Mouse (Mus musculus): ENCODE results near the gene Fam53a.

Fam53a gene

DNA sequence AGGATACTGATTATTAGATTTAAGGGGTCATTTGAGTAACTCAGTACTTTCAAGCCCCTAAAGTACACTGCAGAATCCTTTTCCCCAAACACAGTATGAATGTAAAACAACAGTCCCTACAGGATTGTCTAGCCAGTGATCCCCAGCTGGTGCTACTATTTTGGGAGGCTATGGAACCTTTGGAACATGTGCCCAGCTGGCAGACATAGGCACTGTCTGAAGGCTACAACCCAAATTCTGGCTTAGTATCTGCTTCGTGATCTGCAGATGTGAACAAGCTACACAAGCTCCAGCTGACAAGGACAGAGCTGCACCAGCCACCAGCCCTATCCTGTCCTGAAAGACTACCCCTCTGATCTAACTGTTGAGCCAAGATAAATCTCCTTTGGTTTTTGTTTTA lies 3.1 kb upstream of the Fam53a start:
- DNase-seq (ENCODE audit: low read depth, low spot score), result no peak

- DNase-seq (ENCODE audit: low read depth, low spot score), result no peak
Measured at GRCm38 (mm10) chr5:33630615-33631014, 1.2 kb upstream of the Fam53a start.

DNA sequence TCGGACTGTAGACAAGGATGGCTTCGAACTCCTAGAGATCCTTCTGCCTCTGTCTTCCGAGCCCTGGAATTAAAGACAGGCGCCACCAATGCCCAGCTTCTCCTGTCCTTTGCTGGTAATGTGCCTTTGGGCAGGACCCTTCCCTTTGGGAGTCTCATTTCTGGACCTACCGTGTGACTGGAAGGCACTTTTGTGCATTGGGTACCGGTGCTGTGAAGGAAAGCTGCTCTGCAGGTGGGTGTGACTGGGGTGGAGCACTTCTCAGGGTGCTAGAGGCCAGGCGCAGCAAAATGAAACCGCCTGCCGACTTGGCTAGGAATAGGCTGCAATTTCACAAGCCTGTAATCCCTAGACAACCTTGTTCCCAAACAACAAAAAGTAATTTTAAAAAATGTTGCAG lies 626 bp upstream of the Fam53a start:
- no peak for DNase-seq (ENCODE audit: low read depth, low spot score)

DNA sequence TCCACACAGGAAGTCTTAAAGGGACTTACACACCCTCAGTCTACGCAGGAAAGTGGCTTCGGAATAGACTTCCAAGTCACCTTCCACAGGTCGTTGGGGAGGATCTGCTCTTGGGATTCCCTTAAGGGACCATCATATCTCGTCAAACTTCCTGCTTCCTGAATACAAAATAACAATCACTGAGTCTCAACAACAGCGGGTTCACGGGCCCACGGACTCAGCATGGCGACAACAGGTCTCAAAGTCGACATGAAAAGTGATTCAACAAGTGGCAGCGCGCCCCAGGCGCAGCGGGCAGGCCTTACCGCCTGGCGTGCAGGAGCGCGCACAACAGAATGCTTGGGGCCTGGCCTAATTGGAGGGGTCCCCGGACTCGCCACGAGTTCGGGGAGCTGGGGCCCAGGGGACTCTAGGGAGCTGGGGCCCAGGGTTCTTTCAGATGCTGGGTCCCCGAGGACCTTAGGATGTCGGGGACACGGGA lies 575 bp downstream of the Fam53a start:
- DNase-seq (ENCODE audit: low read depth, low spot score), result no peak

DNA sequence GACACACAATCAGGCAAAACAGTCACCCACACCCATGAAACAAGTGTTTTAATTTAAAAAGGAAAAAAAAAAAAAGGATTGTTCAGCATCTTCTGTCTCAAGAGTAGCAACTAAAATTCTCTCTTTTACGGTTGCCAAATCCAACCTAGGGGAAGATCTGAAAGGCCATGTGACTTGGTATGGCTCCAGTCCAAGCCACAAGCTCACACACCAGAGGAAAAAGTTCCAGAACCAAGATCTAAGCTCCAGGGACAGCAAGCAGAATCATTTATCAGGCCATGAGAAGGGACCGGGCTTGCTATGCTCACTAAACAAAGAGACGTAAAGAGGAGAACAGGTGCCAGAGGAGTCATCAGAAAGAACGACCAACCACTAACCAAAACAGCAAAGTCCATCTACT lies 1.5 kb downstream of the Fam53a start:
- DNase-seq (ENCODE audit: low read depth, low spot score), result no peak

DNA sequence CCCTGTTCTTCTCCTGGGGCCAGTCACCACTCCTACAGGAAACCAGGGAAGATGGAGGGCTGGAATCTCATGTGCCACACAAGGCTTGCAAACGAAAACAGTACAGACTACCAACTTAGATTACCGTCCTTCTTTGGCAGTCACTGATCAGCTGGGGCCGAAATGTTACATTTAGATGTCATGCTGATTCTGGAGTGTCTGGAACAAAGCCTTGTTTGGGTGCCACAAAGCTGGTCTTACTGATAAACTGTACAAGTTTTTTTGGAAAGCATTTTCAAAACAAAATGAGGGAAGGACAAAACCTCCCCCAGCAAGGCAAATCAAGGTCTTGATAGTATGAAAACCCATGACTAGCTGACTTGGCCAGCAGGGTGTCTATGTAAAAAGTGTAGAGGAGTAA lies 5.7 kb downstream of the Fam53a start:
- no peak for DNase-seq (ENCODE audit: low read depth, low spot score)

- no peak for DNase-seq (ENCODE audit: low read depth, low spot score)
Measured at GRCm38 (mm10) chr5:33622671-33623070, 6.8 kb downstream of the Fam53a start.

GRCm38 (mm10) chr5:33614391-33614790 lies 15.0 kb downstream of the Fam53a start:
- DNase-seq (ENCODE audit: low read depth, low spot score), result no peak

GRCm38 (mm10) chr5:33611795-33612194 lies 17.6 kb downstream of the Fam53a start:
- no peak for DNase-seq (ENCODE audit: low read depth, low spot score)

DNA sequence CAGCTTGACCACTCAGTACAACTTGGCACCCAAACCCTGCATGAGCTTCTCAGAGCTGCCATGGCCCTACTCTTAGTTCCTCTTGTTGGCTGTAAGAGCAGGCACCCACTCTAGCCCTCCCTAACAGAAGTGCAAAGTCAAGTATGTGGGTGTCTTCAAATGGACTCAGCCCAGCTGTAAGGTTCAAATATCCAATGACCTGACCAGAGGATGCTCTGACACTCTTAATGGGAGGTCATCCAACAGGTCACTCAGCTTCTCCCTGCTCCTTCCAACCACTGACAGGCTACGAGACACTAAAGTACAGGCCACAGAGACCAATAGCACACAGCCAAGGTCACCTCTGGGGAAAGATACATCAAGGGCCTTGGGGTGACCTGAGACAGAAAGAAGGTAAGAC lies 20.2 kb downstream of the Fam53a start:
- DNase-seq (ENCODE audit: low read depth, low spot score), result no peak

DNA sequence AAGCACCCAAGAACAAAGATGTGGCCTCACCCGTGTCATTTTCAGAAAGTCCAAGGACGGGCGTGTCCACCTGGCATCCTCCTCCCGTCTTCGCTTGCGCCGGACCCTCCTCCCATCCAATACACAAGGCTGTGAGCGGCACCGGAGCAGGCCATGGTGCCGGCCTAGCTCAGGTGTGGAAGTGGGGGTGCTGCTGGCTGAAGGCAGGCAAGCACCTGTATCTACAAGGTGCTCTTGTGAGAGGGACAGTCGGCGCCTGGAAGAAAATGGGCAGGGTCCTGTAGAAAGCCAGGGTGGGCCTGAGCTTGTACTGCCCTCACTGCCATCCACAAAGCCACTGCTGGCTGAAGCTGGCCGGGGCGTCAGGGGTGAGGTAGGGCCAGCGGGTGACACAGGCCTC lies 22.0 kb downstream of the Fam53a start:
- DNase-seq (ENCODE audit: low read depth, low spot score), result no peak

DNA sequence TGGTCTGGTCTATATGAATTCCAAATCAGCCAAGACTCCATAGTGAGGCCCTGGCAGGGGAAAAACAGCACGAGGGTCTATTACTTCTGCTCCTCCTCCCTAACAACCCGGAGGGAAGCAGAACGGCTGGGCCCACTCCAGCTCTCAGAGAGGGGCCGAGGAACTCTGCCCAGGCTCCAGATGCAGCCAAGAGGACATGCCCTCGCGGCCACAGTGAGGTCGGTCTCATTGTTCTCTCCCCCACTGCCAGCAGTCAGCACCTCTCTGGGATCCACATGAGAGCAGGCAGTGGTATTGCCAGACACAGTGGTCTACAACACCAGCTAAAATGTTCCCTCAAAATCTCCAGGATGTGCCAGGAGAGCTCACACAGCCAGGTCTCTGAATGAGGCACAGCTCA lies 22.8 kb downstream of the Fam53a start:
- no peak for DNase-seq (ENCODE audit: low read depth, low spot score)

GRCm38 (mm10) chr5:33605314-33605713 lies 24.1 kb downstream of the Fam53a start:
- DNase-seq (ENCODE audit: low read depth, low spot score), result no peak

GRCm38 (mm10) chr5:33593620-33594019 lies 35.8 kb downstream of the Fam53a start:
- DNase-seq (ENCODE audit: low read depth, low spot score), result no peak

- DNase-seq (ENCODE audit: low read depth, low spot score), result peak; percentile 75
Measured at GRCm38 (mm10) chr5:33589221-33589888, 40.1 kb downstream of the Fam53a start.

DNA sequence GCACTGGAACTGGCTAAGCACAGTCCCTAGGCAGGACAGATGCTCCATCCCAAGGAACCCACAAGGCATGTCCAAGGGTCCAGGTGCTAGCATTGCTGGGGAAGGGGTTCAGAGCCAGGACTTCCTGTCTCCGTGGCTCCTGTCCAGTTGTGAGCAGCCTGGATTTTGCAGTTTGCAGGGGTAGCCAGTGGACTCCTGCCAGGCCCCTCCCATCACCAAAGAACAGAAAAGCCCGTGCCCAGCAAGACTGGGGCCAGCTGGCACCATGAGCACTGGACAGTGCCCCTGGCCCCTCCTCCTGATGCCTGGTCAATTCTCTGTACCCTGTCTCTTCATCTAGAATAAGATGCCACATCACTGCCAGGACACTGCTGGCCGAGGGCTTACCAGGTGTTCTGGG lies 41.4 kb downstream of the Fam53a start:
- no peak for DNase-seq (ENCODE audit: low read depth, low spot score)

DNA sequence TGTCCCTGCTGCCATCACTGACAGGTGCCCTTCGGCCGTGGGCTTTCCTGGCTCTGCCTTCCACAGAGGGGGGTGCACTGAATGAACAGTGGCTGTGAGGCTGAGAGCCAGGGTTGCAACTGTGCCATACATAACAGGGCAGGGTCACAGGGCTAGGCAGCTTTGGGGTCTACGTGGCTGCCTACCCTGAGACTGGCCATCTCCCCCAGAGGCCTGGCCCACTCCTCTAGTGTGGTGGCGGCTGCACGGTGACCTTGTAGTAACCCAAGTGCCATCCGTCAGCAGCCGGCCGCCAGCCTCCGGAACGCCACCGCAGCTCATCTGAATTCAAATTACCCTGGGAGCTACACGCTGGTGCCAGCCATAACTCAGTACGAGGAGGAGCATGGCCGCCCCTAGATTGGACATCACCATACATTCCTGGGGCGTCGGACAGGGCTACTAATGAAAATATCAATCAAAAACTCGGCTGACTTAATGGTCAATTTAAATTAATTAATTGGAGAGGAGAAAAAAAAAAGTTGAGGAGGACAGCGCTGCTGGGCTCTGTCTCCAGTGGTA lies 41.9 kb downstream of the Fam53a start:
- DNase-seq (ENCODE audit: low read depth, low spot score), result no peak

DNA sequence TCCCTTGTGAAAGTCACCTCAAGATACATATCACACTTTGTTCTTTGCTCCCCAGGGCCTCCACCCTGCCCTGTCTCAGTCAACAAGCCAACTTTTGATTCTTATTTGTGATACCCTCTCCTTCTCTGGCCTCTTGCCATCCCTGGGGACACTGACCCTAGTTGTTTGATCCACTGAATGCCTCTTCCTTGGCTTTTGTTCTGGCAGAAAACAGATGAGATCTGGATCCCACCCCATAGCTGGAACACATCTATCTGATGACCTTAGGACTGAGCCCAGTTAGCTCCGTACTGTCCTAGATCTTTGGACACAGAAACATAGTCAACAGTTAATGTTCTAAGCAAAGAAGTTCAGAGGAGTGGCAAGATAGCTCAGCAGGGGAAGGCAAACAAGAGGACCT lies 49.1 kb downstream of the Fam53a start:
- no peak for DNase-seq (ENCODE audit: low read depth, low spot score)

GRCm38 (mm10) chr5:33574207-33574606 lies 55.2 kb downstream of the Fam53a start:
- no peak for DNase-seq (ENCODE audit: low read depth, low spot score)

- no peak for DNase-seq (ENCODE audit: low read depth, low spot score)
Measured at GRCm38 (mm10) chr5:33565886-33566285, 63.5 kb downstream of the Fam53a start.

- no peak for DNase-seq (ENCODE audit: low read depth, low spot score)
Measured at GRCm38 (mm10) chr5:33556277-33556995, 73.0 kb downstream of the Fam53a start.

All from retina, postnatal 7 days (tissue).